Mouse (Mus musculus) ES-E14 (cell line): Measurements from ENCODE around the gene Mllt3. TPM values are rescaled to one million over a fixed set of nuclear protein-coding genes. Genes with fewer than 3 reads are reported as not detected.
A peak's percentile ranks its signal among the peaks of the same experiment; 100 is the strongest.

Source experiments
- DNase-seq: peaks from one replicate; pipeline ENCODE4 v3.0.0-alpha.2; 2013; ENCODE audit warnings: low read depth, low spot score
- H3K27ac ChIP-seq: 2 replicates; pipeline ENCODE4 v1.5.1; 2012; ENCODE audit warnings: low read depth, mild to moderate bottlenecking, low read length, moderate library complexity, mixed read lengths; ENCODE audit not compliant: poor library complexity, insufficient read depth, severe bottlenecking
- H3K36me3 ChIP-seq: 2 replicates; pipeline ENCODE4 v1.6.1; 2012; ENCODE audit warnings: mild to moderate bottlenecking, low read length, moderate library complexity, mixed read lengths; ENCODE audit not compliant: control insufficient read depth, poor library complexity, insufficient read depth, severe bottlenecking
- H3K4me1 ChIP-seq, 2 experiments: fragments of 150-350 bp in 1 of 2; sonication (generic) in 1 of 2; 2 replicates each; pipeline ENCODE4 v1.6.1; 2012; ENCODE audit warnings: low read length in 2 of 2, mild to moderate bottlenecking in 1 of 2, mixed read lengths in 1 of 2; ENCODE audit not compliant: control insufficient read depth in 2 of 2, insufficient read depth in 2 of 2, poor library complexity in 1 of 2
- H3K4me3 ChIP-seq, 2 experiments: fragments of 150-350 bp in 1 of 2; sonication (generic) in 1 of 2; 2 replicates each; pipeline ENCODE4 v1.5.1; 2012; ENCODE audit warnings: low read length in 2 of 2, low read depth in 1 of 2, mild to moderate bottlenecking in 1 of 2, mixed read lengths in 1 of 2; ENCODE audit not compliant: insufficient read depth in 1 of 2, poor library complexity in 1 of 2, severe bottlenecking in 1 of 2
- H3K9ac ChIP-seq: 2 replicates; pipeline ENCODE4 v1.6.1; 2012; ENCODE audit warnings: low read depth, mild to moderate bottlenecking, low read length, mixed read lengths; ENCODE audit not compliant: poor library complexity, insufficient read depth, severe bottlenecking
- H3K9me3 ChIP-seq: fragments of 150-350 bp; sonication (generic); 2 replicates; pipeline ENCODE4 v1.6.1; 2012; ENCODE audit warnings: low read depth, mild to moderate bottlenecking, low read length; ENCODE audit not compliant: control insufficient read depth, insufficient read depth
- CHD2 ChIP-seq: IDR thresholded peaks from 2 replicates; pipeline ENCODE4 v1.6.1; 2014; ENCODE audit warnings: mild to moderate bottlenecking, low read depth, low read length, inconsistent platforms
- HCFC1 ChIP-seq: IDR thresholded peaks from 2 replicates; pipeline ENCODE4 v1.6.1; 2012; ENCODE audit warnings: low read length, inconsistent platforms, borderline replicate concordance; ENCODE audit not compliant: insufficient read depth
- MAFK ChIP-seq: IDR thresholded peaks from 2 replicates; pipeline ENCODE4 v1.6.1; 2014; ENCODE audit warnings: mild to moderate bottlenecking, low read depth, low read length, inconsistent platforms; ENCODE audit not compliant: insufficient read depth
- ZC3H11A ChIP-seq: IDR thresholded peaks from 2 replicates; pipeline ENCODE4 v1.6.1; 2012; ENCODE audit warnings: low read depth, mild to moderate bottlenecking, inconsistent platforms, low read length, borderline replicate concordance
- ZNF384 ChIP-seq: IDR thresholded peaks from 2 replicates; pipeline ENCODE4 v1.6.1; 2012; ENCODE audit warnings: low read depth, low read length, inconsistent platforms
- in situ Hi-C, 2 experiments: fragments of 600-800 bp; cut with MboI; formaldehyde crosslinking; loops; one replicate each; pipeline ENCODE4 v1.15.1; 2025; ENCODE audit warnings: low sequenced_read_pairs in 2 of 2, inconsistent platforms in 1 of 2; ENCODE audit not compliant: unreplicated experiment in 2 of 2
- total RNA-seq: library from RNA; depleted of rRNA; stranded (reverse); fragments of 300-350 nt; gene quantifications from 2 replicates; pipeline ENCODE4 v1.2.3, GENCODE M21; 2012

Gene Mllt3
- total RNA-seq, 1 experiment = 11.1 TPM

DNA sequence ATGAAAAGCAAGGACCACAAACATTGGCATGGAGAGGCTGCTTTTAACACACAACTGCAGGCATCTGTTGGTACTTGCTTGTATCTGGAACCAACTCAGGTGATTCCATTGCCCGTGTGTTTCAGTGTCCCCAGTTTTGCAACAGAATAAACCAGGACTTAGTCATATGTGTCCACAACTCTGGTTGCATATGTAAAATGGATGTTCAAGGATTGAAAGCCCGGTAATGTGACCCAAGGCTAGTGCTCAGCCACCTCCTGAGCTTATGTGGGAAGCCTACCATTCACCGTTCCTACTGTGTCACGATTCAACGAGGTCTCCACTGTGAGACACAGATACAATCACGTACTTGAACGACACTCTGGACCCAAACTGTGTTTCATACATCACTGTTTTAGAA is 243.7 kb downstream of the Mllt3 start:
- no peak for TF ChIP-seq ZC3H11A
- no peak for TF ChIP-seq HCFC1
- TF ChIP-seq CHD2 = no peak
- no peak for TF ChIP-seq ZNF384
- no peak for TF ChIP-seq MAFK
- Histone ChIP-seq H3K4me1 (no peaks in the 10 kb centered on the region), H3K36me3 (no peaks in the 10 kb centered on the region), H3K4me3 (no peak overlapping the region), H3K9ac (no peak overlapping the region), H3K9me3 (no peaks in the 10 kb centered on the region), H3K27ac (no peak overlapping the region)
- no peak for DNase-seq
- in situ Hi-C loops = no loop called here

DNA sequence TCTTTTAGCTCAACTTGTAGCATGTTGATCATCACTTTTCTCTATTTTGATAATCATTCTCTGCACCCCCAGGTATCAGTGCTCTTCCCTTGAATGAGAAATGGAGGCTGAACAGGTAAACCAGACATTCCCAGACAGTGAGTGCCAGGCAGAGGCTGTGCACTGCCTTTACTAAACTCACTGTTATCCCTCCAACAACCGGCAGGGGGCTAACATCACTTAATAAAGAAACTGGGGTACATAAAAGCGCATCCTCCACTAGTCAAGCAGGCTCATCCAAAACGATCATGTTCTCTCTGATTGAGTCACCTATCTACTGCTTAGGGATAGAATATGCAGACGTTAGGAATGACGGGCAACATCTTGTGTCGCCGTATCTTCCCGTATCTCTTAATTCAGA is 244.5 kb downstream of the Mllt3 start:
- peak; percentile 49 for DNase-seq
- TF ChIP-seq ZC3H11A (peak; percentile 27; the same call in 1 of the 2 replicates), ZNF384 (no peak)
- in situ Hi-C loops = no loop called here

GRCm38 (mm10) chr4:87785132-87786074 is 247.8 kb downstream of the Mllt3 start:
- Histone ChIP-seq H3K9ac (no peak overlapping the region), H3K36me3 (no peaks in the 10 kb centered on the region), H3K27ac (no peak overlapping the region), H3K4me1 (no peaks in the 10 kb centered on the region), H3K9me3 (no peaks in the 10 kb centered on the region), H3K4me3 (no peak overlapping the region)
- peak; percentile 13 for DNase-seq
- TF ChIP-seq HCFC1 (no peak), ZNF384 (no peak), ZC3H11A (no peak), CHD2 (no peak), MAFK (no peak)
- in situ Hi-C loops = no loop called here

More for the DNA sequence above, 244.5 kb downstream of the Mllt3 start:
- Histone ChIP-seq H3K27ac (no peak overlapping the region), H3K9me3 (no peaks in the 10 kb centered on the region), H3K4me1 (no peaks in the 10 kb centered on the region), H3K9ac (no peak overlapping the region), H3K36me3 (no peaks in the 10 kb centered on the region), H3K4me3 (no peak overlapping the region)

DNA sequence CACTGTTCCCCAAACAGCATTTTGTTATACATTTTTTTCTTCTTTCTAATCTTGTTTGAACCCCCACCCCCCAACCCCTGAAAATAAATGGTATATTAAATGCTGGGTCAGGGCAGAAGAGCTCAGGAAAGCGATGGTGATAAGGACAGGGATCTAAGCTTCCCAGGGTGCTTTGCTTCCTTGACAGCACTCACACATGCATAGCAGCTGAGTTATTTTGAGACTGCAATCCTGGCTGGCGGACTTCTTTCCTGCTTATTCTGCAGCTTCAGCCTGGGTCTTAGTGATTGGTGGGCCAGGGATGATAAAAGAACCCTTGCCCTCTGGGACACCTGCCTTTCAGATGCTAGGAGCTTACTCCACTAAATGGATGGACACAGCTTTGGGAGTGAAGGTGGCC is 249.4 kb downstream of the Mllt3 start:
- H3K36me3 ChIP-seq = no peaks in the 10 kb centered on the region
- H3K4me3 ChIP-seq = no peak overlapping the region
- DNase-seq = no peak
- no peak overlapping the region for H3K9ac ChIP-seq
- H3K4me1 ChIP-seq = no peaks in the 10 kb centered on the region
- TF ChIP-seq ZC3H11A (no peak), MAFK (no peak)
- in situ Hi-C loops = no loop called here
- H3K27ac ChIP-seq = no peak overlapping the region
- H3K9me3 ChIP-seq = no peaks in the 10 kb centered on the region

- H3K27ac ChIP-seq = no peak overlapping the region
- in situ Hi-C loops = no loop called here
Observed at GRCm38 (mm10) chr4:87781971-87782370, 251.2 kb downstream of the Mllt3 start.

More at GRCm38 (mm10) chr4:87781971-87782370, 251.2 kb downstream of the Mllt3 start:
- Histone ChIP-seq H3K9ac (no peak overlapping the region), H3K4me3 (no peak overlapping the region), H3K36me3 (no peaks in the 10 kb centered on the region), H3K4me1 (no peaks in the 10 kb centered on the region), H3K9me3 (no peaks in the 10 kb centered on the region)
- no peak for DNase-seq
- TF ChIP-seq HCFC1 (no peak), MAFK (no peak), ZC3H11A (no peak), CHD2 (no peak)
